Mouse (Mus musculus): ENCODE measurements at regions not wholly inside any gene's neighbourhood (a gene's known extent, or its start where the extent isn't known, plus 50 kb on each side); places are given as distances from the start of the nearest gene placed in this dataset.

GRCm38 (mm10) chr6:7494299-7494698, 60.4 kb upstream of the Tac1 start:
- H3K27me3 ChIP-seq, result no peaks in the 10 kb centered on the region
- H3K9me3 ChIP-seq, result no peaks in the 10 kb centered on the region
- ATAC-seq (ENCODE audit: low FRiP score), result no peak
- H3K9ac ChIP-seq, result no peak overlapping the region
- no peak overlapping the region for H3K4me2 ChIP-seq
- H3K27ac ChIP-seq, result no peak overlapping the region
- no peak overlapping the region for H3K4me3 ChIP-seq (replicated peaks)
- H3K4me1 ChIP-seq, result no peaks in the 10 kb centered on the region
- WGBS, result 95% methylated on average over 2 of the region's 2 CpGs
- H3K36me3 ChIP-seq (replicated peaks), result no peaks in the 10 kb centered on the region

- Histone ChIP-seq H3K4me3 (replicated peaks) (no peak overlapping the region), H3K36me3 (replicated peaks) (no peaks in the 10 kb centered on the region), H3K9me3 (no peaks in the 10 kb centered on the region), H3K4me1 (no peaks in the 10 kb centered on the region), H3K27ac (no peak overlapping the region), H3K4me2 (no peak overlapping the region), H3K9ac (no peak overlapping the region), H3K27me3 (no peaks in the 10 kb centered on the region)
- 33% methylated on average over 3 of the region's 3 CpGs for WGBS
- no peak for ATAC-seq (ENCODE audit: low FRiP score)
Observed at GRCm38 (mm10) chr6:7496766-7497165, 57.9 kb upstream of the Tac1 start.
